Mouse (Mus musculus): Measurements from ENCODE around the gene Grik1.

Gene Grik1

GRCm38 (mm10) chr16:88142574-88142973 lies 147.5 kb downstream of the Grik1 start:
- no peak for DNase-seq (ENCODE audit: low read depth, low spot score)

GRCm38 (mm10) chr16:88142136-88142535 lies 147.9 kb downstream of the Grik1 start:
- DNase-seq (ENCODE audit: low read depth, low spot score) = no peak

- no peak for DNase-seq (ENCODE audit: low read depth, low spot score)
Observed at GRCm38 (mm10) chr16:88141594-88141993, 148.5 kb downstream of the Grik1 start.

- DNase-seq (ENCODE audit: low read depth, low spot score) = no peak
Observed at GRCm38 (mm10) chr16:88138913-88139312, 151.2 kb downstream of the Grik1 start.

GRCm38 (mm10) chr16:88132919-88133318 lies 157.1 kb downstream of the Grik1 start:
- DNase-seq (ENCODE audit: low read depth, low spot score) = no peak

GRCm38 (mm10) chr16:88131103-88131502 lies 159.0 kb downstream of the Grik1 start:
- DNase-seq (ENCODE audit: low read depth, low spot score) = no peak

- DNase-seq (ENCODE audit: low read depth, low spot score) = no peak
Observed at GRCm38 (mm10) chr16:88125098-88125497, 165.0 kb downstream of the Grik1 start.

- DNase-seq (ENCODE audit: low read depth, low spot score) = peak; percentile 13
Observed at GRCm38 (mm10) chr16:88112551-88113138, 177.4 kb downstream of the Grik1 start.

- DNase-seq (ENCODE audit: low read depth, low spot score) = peak; percentile 57
Observed at GRCm38 (mm10) chr16:88111459-88111858, 178.6 kb downstream of the Grik1 start.

GRCm38 (mm10) chr16:88094206-88094789 lies 195.8 kb downstream of the Grik1 start:
- DNase-seq (ENCODE audit: low read depth, low spot score) = no peak

GRCm38 (mm10) chr16:88087280-88087679 lies 202.8 kb downstream of the Grik1 start:
- no peak for DNase-seq (ENCODE audit: low read depth, low spot score)

- no peak for DNase-seq (ENCODE audit: low read depth, low spot score)
Observed at GRCm38 (mm10) chr16:88074716-88075115, 215.3 kb downstream of the Grik1 start.

- DNase-seq (ENCODE audit: low read depth, low spot score) = no peak
Observed at GRCm38 (mm10) chr16:88060936-88061335, 229.1 kb downstream of the Grik1 start.

- no peak for DNase-seq (ENCODE audit: low read depth, low spot score)
Observed at GRCm38 (mm10) chr16:88048121-88048520, 241.9 kb downstream of the Grik1 start.

GRCm38 (mm10) chr16:88044321-88044720 lies 245.7 kb downstream of the Grik1 start:
- no peak for DNase-seq (ENCODE audit: low read depth, low spot score)

GRCm38 (mm10) chr16:88042458-88042857 lies 247.6 kb downstream of the Grik1 start:
- no peak for DNase-seq (ENCODE audit: low read depth, low spot score)

GRCm38 (mm10) chr16:88038503-88039091 lies 251.5 kb downstream of the Grik1 start:
- no peak for DNase-seq (ENCODE audit: low read depth, low spot score)

- DNase-seq (ENCODE audit: low read depth, low spot score) = no peak
Observed at GRCm38 (mm10) chr16:87988805-87989204, 301.3 kb downstream of the Grik1 start.

- no peak for DNase-seq (ENCODE audit: low read depth, low spot score)
Observed at GRCm38 (mm10) chr16:87984201-87984870, 305.7 kb downstream of the Grik1 start.

GRCm38 (mm10) chr16:87974076-87974443 lies 316.0 kb downstream of the Grik1 start:
- no peak for DNase-seq (ENCODE audit: low read depth, low spot score)

GRCm38 (mm10) chr16:87973394-87974075 lies 316.5 kb downstream of the Grik1 start:
- no peak for DNase-seq (ENCODE audit: low read depth, low spot score)

- no peak for DNase-seq (ENCODE audit: low read depth, low spot score)
Observed at GRCm38 (mm10) chr16:87971911-87972310, 318.2 kb downstream of the Grik1 start.
